Mouse (Mus musculus) T-helper 17 cell (primary cell): ENCODE data around the gene Gm21988.

Experiments used
- in situ Hi-C, 2 experiments: fragments of 300-600 bp; cut with MboI, MseI; formaldehyde crosslinking; loops; 1 replicate in 1 of 2; 2 replicates in 1 of 2; pipeline ENCODE4 v1.15.1; 2025; ENCODE audit warnings: high pct_unique_total_duplicates in 2 of 2

The Gm21988 gene

GRCm38 (mm10) chr11:70236717-70237116 lies 2.9 kb downstream of the Gm21988 start:
- in situ Hi-C loops = no loop called here

- in situ Hi-C loops = no loop called here
Observed at GRCm38 (mm10) chr11:70235254-70235900, 4.3 kb downstream of the Gm21988 start.

DNA sequence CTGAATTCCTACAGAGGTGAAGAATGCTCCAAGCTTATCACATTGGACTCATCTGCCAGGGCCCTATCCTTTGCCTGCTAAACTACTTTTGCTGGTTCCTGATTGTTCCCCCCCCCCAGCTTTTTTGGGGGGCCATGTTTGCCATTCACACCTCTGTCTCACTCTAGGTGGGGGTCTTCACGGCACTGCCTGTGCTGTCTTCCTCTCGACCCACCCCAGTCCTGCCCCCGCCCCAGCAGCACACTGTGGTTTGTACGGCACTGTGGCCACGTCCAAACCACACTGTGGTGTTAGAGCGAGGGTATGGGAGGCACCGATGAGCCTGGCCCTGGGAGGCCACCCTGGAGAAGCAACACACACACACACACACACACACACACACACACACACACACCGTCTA lies 5.1 kb downstream of the Gm21988 start:
- in situ Hi-C loops = no loop called here

DNA sequence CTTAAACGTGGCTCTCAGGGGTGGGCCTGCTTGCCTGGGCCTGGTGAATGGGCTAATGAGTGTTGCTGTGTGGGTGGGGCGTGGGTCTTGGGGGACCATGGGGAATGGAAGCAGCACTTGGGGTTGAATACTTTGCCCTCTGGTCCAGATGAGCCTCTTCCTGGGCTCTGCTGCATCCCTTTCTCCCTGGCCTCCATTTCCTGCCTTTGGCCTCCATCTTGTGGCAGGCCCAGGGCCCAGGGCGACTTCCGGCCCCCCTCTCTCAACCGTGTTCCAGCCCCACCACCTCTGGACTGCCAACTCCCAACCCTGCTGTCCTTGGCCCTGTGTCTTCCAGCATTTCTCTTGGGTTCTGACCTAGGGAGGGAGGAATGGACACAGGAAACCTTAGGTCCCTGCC lies 5.6 kb downstream of the Gm21988 start:
- in situ Hi-C loops = no loop called here

GRCm38 (mm10) chr11:70233016-70233415 lies 6.6 kb downstream of the Gm21988 start:
- in situ Hi-C loops = no loop called here

DNA sequence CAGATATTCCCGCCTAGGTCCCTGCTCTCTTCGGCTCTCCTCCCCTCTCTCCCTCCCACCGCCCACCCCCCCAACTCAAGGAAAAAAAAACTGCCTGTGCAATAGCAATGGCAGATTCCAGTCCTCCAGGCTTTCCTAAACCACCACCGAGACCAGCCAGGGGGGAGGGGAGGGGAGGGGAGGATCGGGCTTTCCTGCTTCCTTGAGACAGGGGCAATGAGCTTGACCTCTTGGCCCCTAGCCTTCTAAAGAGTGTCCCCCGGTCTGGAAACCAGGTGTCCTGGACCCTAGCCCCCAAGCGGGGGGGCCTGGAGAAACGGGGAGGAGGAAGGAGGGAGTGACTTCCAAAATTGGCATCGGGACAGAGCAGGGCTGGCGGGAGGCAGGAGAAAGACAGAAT lies 7.1 kb downstream of the Gm21988 start:
- in situ Hi-C loops = no loop called here

DNA sequence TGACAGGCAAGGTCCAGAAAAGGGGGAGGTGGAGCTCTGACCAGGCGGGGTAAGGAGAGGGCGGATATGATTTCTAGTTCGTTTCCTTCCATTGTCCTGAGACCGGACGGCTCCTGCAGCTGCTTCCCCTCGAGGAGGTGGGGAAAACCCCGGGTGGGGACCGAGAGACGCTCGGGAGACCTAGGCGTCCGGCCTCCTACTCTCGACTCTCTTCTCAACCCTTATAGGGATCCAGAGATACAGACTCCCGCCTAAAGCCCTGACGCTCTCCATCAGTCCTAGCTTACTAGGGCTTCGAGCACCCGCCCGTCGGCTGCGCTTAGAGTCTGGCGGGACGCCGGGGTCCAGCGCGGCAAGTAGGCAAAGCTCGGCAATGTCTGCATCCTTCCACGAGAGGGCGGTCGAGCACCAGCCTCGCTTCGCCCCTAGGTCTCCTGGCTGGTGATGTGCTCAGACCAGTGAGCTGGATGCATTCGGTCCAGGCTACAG lies 9.3 kb downstream of the Gm21988 start:
- in situ Hi-C loops = no loop called here

- in situ Hi-C loops = no loop called here
Observed at GRCm38 (mm10) chr11:70229260-70230010, 10.2 kb downstream of the Gm21988 start, which contains the start of gene Bcl6b. TSS of gene Bcl6b (minus strand) at chr11:70229798.

GRCm38 (mm10) chr11:70228828-70229227 lies 10.8 kb downstream of the Gm21988 start:
- in situ Hi-C loops = no loop called here

DNA sequence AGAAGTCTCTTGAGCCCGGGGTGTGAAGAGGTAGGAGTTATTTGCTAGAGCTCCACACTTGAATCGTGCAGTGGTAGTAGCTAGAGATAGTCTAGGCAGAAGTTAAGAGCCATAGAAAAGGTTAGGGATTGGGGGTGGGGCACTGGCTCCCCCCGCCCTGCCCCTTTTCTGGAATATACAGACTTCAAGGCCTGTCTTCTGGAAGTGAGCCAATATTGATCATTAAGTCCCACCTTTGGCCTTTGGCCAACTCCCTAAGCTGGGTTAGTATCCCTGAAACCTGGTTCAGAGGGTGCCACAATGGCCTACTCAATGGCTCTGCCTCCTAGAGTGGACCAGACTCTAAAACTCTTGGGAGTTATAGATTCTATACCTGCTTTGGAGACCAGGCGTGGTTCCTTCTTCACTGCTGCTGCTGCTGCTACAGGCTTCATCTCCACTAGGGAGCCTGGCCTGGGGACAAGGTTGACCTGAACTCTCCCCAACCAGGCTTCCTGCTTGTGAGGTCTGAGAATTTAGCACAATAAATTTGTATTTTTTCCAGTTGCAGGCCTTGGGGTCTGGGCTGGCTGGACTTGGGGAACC lies 11.9 kb downstream of the Gm21988 start:
- in situ Hi-C loops = no loop called here

DNA sequence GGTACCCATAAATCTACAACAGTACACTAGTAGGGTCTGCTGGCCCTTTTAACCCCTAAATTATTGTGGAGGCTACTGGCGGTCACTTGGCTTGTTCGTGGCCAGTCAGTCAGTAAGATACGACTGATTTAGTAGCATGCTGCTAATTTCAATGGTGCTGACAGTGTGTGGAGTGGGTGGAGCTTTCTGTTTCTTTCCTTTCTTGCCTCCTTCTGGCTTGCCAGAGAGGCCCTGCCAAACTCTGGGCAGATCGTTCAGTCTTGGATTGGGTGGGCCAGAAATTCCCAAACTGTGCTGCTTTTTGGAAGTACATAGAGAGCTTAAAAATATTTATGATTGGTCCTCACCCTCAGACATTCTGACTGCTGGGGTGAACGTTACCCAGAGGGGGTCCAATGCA lies 12.5 kb downstream of the Gm21988 start:
- in situ Hi-C loops = no loop called here

GRCm38 (mm10) chr11:70226602-70226890 lies 13.1 kb downstream of the Gm21988 start:
- in situ Hi-C loops = no loop called here

GRCm38 (mm10) chr11:70225798-70226601 lies 13.6 kb downstream of the Gm21988 start:
- in situ Hi-C loops = no loop called here

DNA sequence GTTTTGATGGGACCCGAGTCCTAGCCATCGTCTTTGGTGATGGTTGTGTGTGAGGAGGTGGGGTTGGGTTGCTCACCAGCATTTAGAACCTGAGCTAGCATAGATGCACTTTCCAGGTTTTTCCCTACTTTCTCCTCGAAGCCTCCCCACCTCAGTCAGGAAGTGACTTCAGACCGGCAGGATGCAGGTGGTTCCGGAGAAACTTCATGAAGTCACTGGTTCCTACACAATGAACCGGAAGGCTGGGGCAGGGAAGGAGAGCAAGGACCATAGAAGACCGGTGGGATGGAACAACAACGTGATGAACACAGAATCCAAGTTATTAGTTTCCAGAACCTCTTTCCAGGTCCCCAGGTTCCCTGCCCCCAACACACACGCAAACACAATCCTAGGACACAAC lies 15.9 kb downstream of the Gm21988 start:
- in situ Hi-C loops = no loop called here

DNA sequence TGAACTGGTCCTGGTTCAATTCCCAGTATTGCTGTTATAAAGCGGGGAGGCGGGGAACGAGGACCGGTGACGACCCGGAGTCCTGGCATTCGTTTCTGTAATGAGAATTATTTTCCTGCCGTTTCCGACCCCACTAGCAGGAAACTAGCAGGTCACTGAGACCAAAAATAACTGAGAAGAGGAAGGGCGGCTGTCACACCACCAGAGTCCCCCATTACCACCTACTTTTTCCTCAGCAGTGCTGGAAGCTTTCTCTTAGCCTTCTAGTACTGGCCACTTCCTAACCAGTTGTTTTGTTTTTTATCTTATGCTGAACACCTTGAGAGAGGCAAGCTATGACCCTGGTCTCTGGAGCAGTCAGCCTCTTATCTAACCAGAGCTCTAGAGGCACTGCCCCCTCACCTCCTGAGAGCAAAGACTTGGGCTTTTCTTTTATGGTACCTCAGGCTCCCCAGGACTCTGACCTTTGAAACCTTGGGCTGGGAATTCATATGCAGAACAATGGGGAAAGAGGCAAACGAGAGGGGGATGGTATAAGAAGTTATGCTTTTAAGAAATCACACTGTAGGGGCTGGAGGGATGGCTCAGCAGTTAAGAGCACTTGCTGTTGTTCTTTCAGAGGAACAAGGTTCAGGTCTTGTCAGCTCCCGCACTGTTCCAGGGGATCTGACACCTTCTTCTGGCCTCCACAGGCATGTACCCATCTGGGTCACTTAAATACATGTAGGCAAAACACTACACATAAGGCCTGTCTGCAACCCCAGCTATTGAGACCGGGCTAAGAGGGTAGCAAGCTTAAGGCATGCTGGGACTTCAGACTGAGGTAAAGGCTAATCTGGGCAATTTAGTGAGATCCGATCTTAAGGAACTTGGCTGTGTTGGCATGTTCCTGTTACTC lies 17.8 kb downstream of the Gm21988 start:
- in situ Hi-C loops = no loop called here

GRCm38 (mm10) chr11:70220731-70221602 lies 18.7 kb downstream of the Gm21988 start, which contains the start of gene Slc16a13:
TSS of gene Slc16a13 (minus strand) at chr11:70221064.
- in situ Hi-C loops = no loop called here

DNA sequence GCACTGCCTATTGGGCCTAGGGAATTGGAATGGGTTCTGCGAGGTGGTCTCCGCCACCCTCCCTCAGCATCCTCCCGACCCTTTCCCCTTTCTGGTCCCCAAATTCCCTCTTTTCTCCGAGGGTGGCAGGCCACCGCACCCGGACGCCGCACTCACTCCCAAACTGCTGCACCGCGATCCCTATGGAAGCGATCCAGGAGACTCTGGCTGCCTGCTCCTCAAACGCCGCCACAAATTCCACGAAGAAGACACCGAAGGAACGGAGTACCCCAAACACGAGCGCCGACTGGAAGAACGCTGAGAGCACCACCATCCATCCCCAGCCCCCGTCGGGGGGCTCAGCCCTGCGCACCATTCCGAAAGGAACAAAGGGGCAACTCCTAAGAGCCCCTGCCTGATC lies 19.3 kb downstream of the Gm21988 start:
- in situ Hi-C loops = no loop called here

GRCm38 (mm10) chr11:70219873-70220272 lies 19.8 kb downstream of the Gm21988 start:
- in situ Hi-C loops = no loop called here

DNA sequence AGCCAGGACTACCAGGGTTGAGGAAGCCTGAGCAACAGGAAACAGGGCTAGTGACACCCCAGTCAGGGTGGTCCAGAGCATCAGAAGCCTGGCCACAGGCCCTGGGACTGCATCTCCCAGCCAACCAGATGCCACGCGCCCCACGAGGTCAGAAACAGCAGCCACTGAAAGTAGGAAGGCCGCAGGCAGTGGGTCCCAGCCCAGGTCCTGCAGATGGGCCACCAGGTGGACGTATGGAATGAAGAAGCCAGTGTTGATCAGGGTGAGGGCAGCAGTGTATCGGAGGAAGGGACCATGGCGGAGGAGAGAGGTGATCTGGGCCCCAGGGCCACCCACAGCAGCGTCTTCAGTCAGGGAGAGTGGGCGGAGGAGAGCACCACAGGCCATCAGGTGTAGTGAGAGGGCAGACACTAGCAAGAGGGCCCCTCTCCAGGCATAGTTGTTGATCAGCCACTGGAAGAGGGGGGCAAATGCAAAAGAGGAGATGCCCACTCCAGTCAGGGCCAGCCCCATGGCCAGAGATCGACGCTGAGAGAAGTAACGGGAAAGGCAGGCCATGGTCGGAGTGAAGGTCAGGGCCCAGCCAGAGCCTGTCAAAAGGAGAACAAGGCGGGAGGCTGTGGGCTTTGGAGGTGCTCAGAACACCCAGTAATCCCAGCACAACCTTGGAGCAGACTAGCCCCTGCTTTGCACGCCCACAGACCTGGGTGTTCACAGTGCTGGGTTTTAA lies 20.7 kb downstream of the Gm21988 start:
- in situ Hi-C loops = no loop called here
